Mouse (Mus musculus) liver, postnatal 0 days (tissue): ENCODE measurements around the gene Mapk1.

Source experiments
- CTCF ChIP-seq: sonication (generic); IDR thresholded peaks from 2 replicates; pipeline ENCODE4 v1.5.1; 2016; ENCODE audit warnings: antibody characterized with exemption, low read depth
- EP300 ChIP-seq: IDR thresholded peaks from 2 replicates; pipeline ENCODE4 v1.6.1; 2016; ENCODE audit warnings: antibody characterized with exemption, low read depth, mild to moderate bottlenecking

GRCm38 (mm10) chr16:17015853-17016230 lies 32.7 kb downstream of the Mapk1 start:
- TF ChIP-seq CTCF (no peak), EP300 (no peak)
